Mouse (Mus musculus) CH12F3 (cell line): ENCODE data around the gene Rasl10b.

Experiments
- in situ Hi-C: fragments of 300-500 bp; cut with MboI; formaldehyde crosslinking; loops from 2 replicates; pipeline ENCODE4 v1.14.3; 2020; ENCODE audit warnings: low sequenced_read_pairs

Rasl10b gene

GRCm38 (mm10) chr11:83426964-83427363 is 18.0 kb downstream of the Rasl10b start:
- in situ Hi-C loops: no loop called here

- in situ Hi-C loops: no loop called here
These were observed 20.4 kb downstream of the Rasl10b start, which contains the start of gene Gas2l2 for GRCm38 (mm10) chr11:83429355-83429754. Gene Gas2l2 (minus strand): TSS chr11:83429455.

- in situ Hi-C loops: no loop called here
These were observed 23.6 kb downstream of the Rasl10b start for GRCm38 (mm10) chr11:83432533-83432932.

GRCm38 (mm10) chr11:83437377-83437776 is 28.4 kb downstream of the Rasl10b start, which contains the start of gene 1700020L24Rik:
Gene 1700020L24Rik (plus strand): TSS chr11:83437677.
- in situ Hi-C loops: no loop called here

GRCm38 (mm10) chr11:83439426-83440060 is 30.6 kb downstream of the Rasl10b start:
- in situ Hi-C loops: no loop called here

- in situ Hi-C loops: no loop called here
These were observed 31.4 kb downstream of the Rasl10b start for GRCm38 (mm10) chr11:83440081-83441064.

- in situ Hi-C loops: no loop called here
These were observed 32.3 kb downstream of the Rasl10b start for GRCm38 (mm10) chr11:83441235-83441634.

- in situ Hi-C loops: no loop called here
These were observed 33.8 kb downstream of the Rasl10b start for GRCm38 (mm10) chr11:83442596-83443267.

GRCm38 (mm10) chr11:83443824-83444223 is 34.9 kb downstream of the Rasl10b start:
- in situ Hi-C loops: no loop called here

- in situ Hi-C loops: no loop called here
These were observed 36.1 kb downstream of the Rasl10b start for GRCm38 (mm10) chr11:83445001-83445400.

- in situ Hi-C loops: no loop called here
These were observed 38.7 kb downstream of the Rasl10b start for GRCm38 (mm10) chr11:83447612-83448011.

GRCm38 (mm10) chr11:83448021-83448926 is 39.3 kb downstream of the Rasl10b start:
- in situ Hi-C loops: no loop called here

- in situ Hi-C loops: no loop called here
These were observed 39.9 kb downstream of the Rasl10b start for GRCm38 (mm10) chr11:83448927-83449236.

- in situ Hi-C loops: no loop called here
These were observed 40.4 kb downstream of the Rasl10b start for GRCm38 (mm10) chr11:83449298-83449697.

- in situ Hi-C loops: no loop called here
These were observed 41.6 kb downstream of the Rasl10b start for GRCm38 (mm10) chr11:83450550-83450949.

GRCm38 (mm10) chr11:83451281-83451680 is 42.3 kb downstream of the Rasl10b start:
- in situ Hi-C loops: no loop called here

- in situ Hi-C loops: no loop called here
These were observed 45.6 kb downstream of the Rasl10b start for GRCm38 (mm10) chr11:83454548-83454947.

- in situ Hi-C loops: no loop called here
These were observed 46.7 kb downstream of the Rasl10b start for GRCm38 (mm10) chr11:83455608-83456007.

GRCm38 (mm10) chr11:83457257-83457656 is 48.3 kb downstream of the Rasl10b start:
- in situ Hi-C loops: no loop called here

- in situ Hi-C loops: no loop called here
These were observed 49.1 kb downstream of the Rasl10b start for GRCm38 (mm10) chr11:83457912-83458601.
